Mouse (Mus musculus) kidney, adult 2 months (tissue): Measurements from ENCODE around the gene Ppp3ca.

Experiments
- CTCF ChIP-seq: fragments of 200-500 bp; conservative IDR thresholded peaks from 2 replicates; pipeline ENCODE4 v1.5.1; 2011; ENCODE audit warnings: low read depth, mild to moderate bottlenecking, control low read depth, low read length, moderate library complexity, mixed read lengths; ENCODE audit not compliant: insufficient read depth, insufficient read length
- POLR2A ChIP-seq: fragments of 200-500 bp; IDR thresholded peaks from one replicate; pipeline ENCODE4 v1.6.1; 2011; ENCODE audit warnings: low read depth, low read length, control low read depth

DNA sequence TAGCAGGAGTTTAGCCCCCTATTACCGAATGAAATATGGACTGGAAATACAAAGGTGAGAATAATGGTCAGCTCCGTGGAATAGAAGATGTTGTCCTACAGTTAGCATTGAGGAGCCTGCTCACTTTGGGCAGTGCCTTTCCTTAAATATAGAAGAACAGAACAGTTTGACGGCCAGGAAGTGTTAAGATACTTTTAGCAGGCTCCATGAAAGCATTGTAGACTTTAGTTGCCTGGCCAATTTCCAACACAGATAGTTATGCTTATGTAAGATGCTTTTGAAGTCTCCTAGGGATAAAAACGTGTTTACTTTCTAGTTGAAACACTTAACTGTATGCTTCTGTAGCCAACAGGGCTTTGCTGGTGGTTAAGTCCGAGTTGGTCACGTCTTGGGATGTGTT lies 183.0 kb downstream of the Ppp3ca start:
- no peak for TF ChIP-seq POLR2A
- TF ChIP-seq CTCF: no peak
